Mouse (Mus musculus): ENCODE data around the gene 6030498E09Rik. TPM values are rescaled to one million over a fixed set of nuclear protein-coding genes. Genes with fewer than 3 reads are reported as not detected.

Gene 6030498E09Rik
- polyA plus RNA-seq (2015; fragmentation: Nextera tagmentation; extraction: Ambion mirVana), result not detected in 2 replicates

GRCm38 (mm10) chrX:38772478-38772877 lies at the start of gene 6030498E09Rik:
Gene 6030498E09Rik (plus strand): TSS chrX:38772671.
- no peak within 1 kb of the TSS for H3K4me3 ChIP-seq (ENCODE audit: low read length)
- no peaks in the 10 kb centered on the region for H3K9me3 ChIP-seq (ENCODE audit: low read length)
- no peaks in the 10 kb centered on the region for H3K36me3 ChIP-seq (ENCODE audit: insufficient read depth, low read length)
- 65% methylated on average over 9 of the region's 9 CpGs for WGBS
- no peaks in the 10 kb centered on the region for H3K27me3 ChIP-seq (ENCODE audit: insufficient read depth, low read length)
- H3K4me1 ChIP-seq (ENCODE audit: insufficient read depth, low read length), result no peaks in the 10 kb centered on the region
- no peak for ATAC-seq (ENCODE audit: low FRiP score, low TSS enrichment)
- H3K4me2 ChIP-seq (replicated peaks; ENCODE audit: low read depth, low read length), result no peak within 1 kb of the TSS
- no peak within 1 kb of the TSS for H3K27ac ChIP-seq (ENCODE audit: low read length)
- no peak within 1 kb of the TSS for H3K9ac ChIP-seq (replicated peaks; ENCODE audit: low read length)

- Histone ChIP-seq H3K27ac (ENCODE audit: low read length) (no peak overlapping the region), H3K9ac (replicated peaks; ENCODE audit: low read length) (no peak overlapping the region), H3K27me3 (ENCODE audit: insufficient read depth, low read length) (no peaks in the 10 kb centered on the region), H3K4me2 (replicated peaks; ENCODE audit: low read depth, low read length) (no peak overlapping the region), H3K9me3 (ENCODE audit: low read length) (no peaks in the 10 kb centered on the region), H3K36me3 (ENCODE audit: insufficient read depth, low read length) (no peaks in the 10 kb centered on the region), H3K4me3 (ENCODE audit: low read length) (no peak overlapping the region), H3K4me1 (ENCODE audit: insufficient read depth, low read length) (no peaks in the 10 kb centered on the region)
- 67% methylated on average over 5 of the region's 5 CpGs for WGBS
- ATAC-seq (ENCODE audit: low FRiP score, low TSS enrichment), result no peak
Measured at GRCm38 (mm10) chrX:38730081-38730480, 42.4 kb upstream of the 6030498E09Rik start.

GRCm38 (mm10) chrX:38730639-38731038 lies 41.8 kb upstream of the 6030498E09Rik start:
- no peak for ATAC-seq (ENCODE audit: low FRiP score, low TSS enrichment)
- Histone ChIP-seq H3K9me3 (ENCODE audit: low read length) (no peaks in the 10 kb centered on the region), H3K4me2 (replicated peaks; ENCODE audit: low read depth, low read length) (no peak overlapping the region), H3K4me1 (ENCODE audit: insufficient read depth, low read length) (no peaks in the 10 kb centered on the region), H3K27ac (ENCODE audit: low read length) (no peak overlapping the region), H3K36me3 (ENCODE audit: insufficient read depth, low read length) (no peaks in the 10 kb centered on the region), H3K4me3 (ENCODE audit: low read length) (no peak overlapping the region), H3K9ac (replicated peaks; ENCODE audit: low read length) (no peak overlapping the region), H3K27me3 (ENCODE audit: insufficient read depth, low read length) (no peaks in the 10 kb centered on the region)
- WGBS, result 59% methylated on average over 2 of the region's 2 CpGs

- no peak overlapping the region for H3K9ac ChIP-seq (replicated peaks; ENCODE audit: low read length)
- WGBS, result 90% methylated on average over 5 of the region's 5 CpGs
Measured at GRCm38 (mm10) chrX:38733683-38734082, 38.8 kb upstream of the 6030498E09Rik start.

GRCm38 (mm10) chrX:38734916-38735880 lies 37.3 kb upstream of the 6030498E09Rik start:
- H3K27me3 ChIP-seq (ENCODE audit: insufficient read depth, low read length), result no peaks in the 10 kb centered on the region
- no peak overlapping the region for H3K27ac ChIP-seq (ENCODE audit: low read length)
- H3K9ac ChIP-seq (replicated peaks; ENCODE audit: low read length), result no peak overlapping the region
- no peaks in the 10 kb centered on the region for H3K4me1 ChIP-seq (ENCODE audit: insufficient read depth, low read length)
- no peak overlapping the region for H3K4me3 ChIP-seq (ENCODE audit: low read length)
- no peaks in the 10 kb centered on the region for H3K36me3 ChIP-seq (ENCODE audit: insufficient read depth, low read length)
- 60% methylated on average over 13 of the region's 13 CpGs for WGBS
- H3K9me3 ChIP-seq (ENCODE audit: low read length), result no peaks in the 10 kb centered on the region
- no peak for ATAC-seq (ENCODE audit: low FRiP score, low TSS enrichment)
- H3K4me2 ChIP-seq (replicated peaks; ENCODE audit: low read depth, low read length), result no peak overlapping the region

More at GRCm38 (mm10) chrX:38733683-38734082, 38.8 kb upstream of the 6030498E09Rik start:
- Histone ChIP-seq H3K4me2 (replicated peaks; ENCODE audit: low read depth, low read length) (no peak overlapping the region), H3K9me3 (ENCODE audit: low read length) (no peaks in the 10 kb centered on the region), H3K36me3 (ENCODE audit: insufficient read depth, low read length) (no peaks in the 10 kb centered on the region), H3K27ac (ENCODE audit: low read length) (no peak overlapping the region), H3K4me3 (ENCODE audit: low read length) (no peak overlapping the region), H3K4me1 (ENCODE audit: insufficient read depth, low read length) (no peaks in the 10 kb centered on the region), H3K27me3 (ENCODE audit: insufficient read depth, low read length) (no peaks in the 10 kb centered on the region)
- no peak for ATAC-seq (ENCODE audit: low FRiP score, low TSS enrichment)

GRCm38 (mm10) chrX:38771453-38771852 lies 1.0 kb upstream of the 6030498E09Rik start:
- Histone ChIP-seq H3K36me3 (ENCODE audit: insufficient read depth, low read length) (no peaks in the 10 kb centered on the region), H3K4me2 (replicated peaks; ENCODE audit: low read depth, low read length) (no peak overlapping the region), H3K4me1 (ENCODE audit: insufficient read depth, low read length) (no peaks in the 10 kb centered on the region), H3K4me3 (ENCODE audit: low read length) (no peak overlapping the region), H3K9me3 (ENCODE audit: low read length) (no peaks in the 10 kb centered on the region), H3K9ac (replicated peaks; ENCODE audit: low read length) (no peak overlapping the region), H3K27me3 (ENCODE audit: insufficient read depth, low read length) (no peaks in the 10 kb centered on the region), H3K27ac (ENCODE audit: low read length) (no peak overlapping the region)
- no peak for ATAC-seq (ENCODE audit: low FRiP score, low TSS enrichment)
- 73% methylated on average over 2 of the region's 2 CpGs for WGBS

- H3K4me2 ChIP-seq (replicated peaks; ENCODE audit: low read depth, low read length), result no peak overlapping the region
- no peak for ATAC-seq (ENCODE audit: low FRiP score, low TSS enrichment)
- H3K4me1 ChIP-seq (ENCODE audit: insufficient read depth, low read length), result no peaks in the 10 kb centered on the region
- H3K9me3 ChIP-seq (ENCODE audit: low read length), result no peaks in the 10 kb centered on the region
- WGBS, result 42% methylated on average over 3 of the region's 3 CpGs
- no peak overlapping the region for H3K9ac ChIP-seq (replicated peaks; ENCODE audit: low read length)
- H3K36me3 ChIP-seq (ENCODE audit: insufficient read depth, low read length), result no peaks in the 10 kb centered on the region
- no peak overlapping the region for H3K27ac ChIP-seq (ENCODE audit: low read length)
- H3K27me3 ChIP-seq (ENCODE audit: insufficient read depth, low read length), result no peaks in the 10 kb centered on the region
- no peak overlapping the region for H3K4me3 ChIP-seq (ENCODE audit: low read length)
Measured at GRCm38 (mm10) chrX:38771886-38772285, 585 bp upstream of the 6030498E09Rik start.

GRCm38 (mm10) chrX:38794373-38794772 lies 21.9 kb downstream of the 6030498E09Rik start:
- Histone ChIP-seq H3K4me2 (replicated peaks; ENCODE audit: low read depth, low read length) (no peak overlapping the region), H3K9ac (replicated peaks; ENCODE audit: low read length) (no peak overlapping the region), H3K4me3 (ENCODE audit: low read length) (no peak overlapping the region), H3K9me3 (ENCODE audit: low read length) (no peaks in the 10 kb centered on the region), H3K36me3 (ENCODE audit: insufficient read depth, low read length) (no peaks in the 10 kb centered on the region), H3K27ac (ENCODE audit: low read length) (no peak overlapping the region), H3K27me3 (ENCODE audit: insufficient read depth, low read length) (no peaks in the 10 kb centered on the region), H3K4me1 (ENCODE audit: insufficient read depth, low read length) (no peaks in the 10 kb centered on the region)
- WGBS, result 77% methylated on average over 3 of the region's 3 CpGs
- no peak for ATAC-seq (ENCODE audit: low FRiP score, low TSS enrichment)

GRCm38 (mm10) chrX:38813934-38814333 lies 41.5 kb downstream of the 6030498E09Rik start:
- Histone ChIP-seq H3K4me1 (ENCODE audit: insufficient read depth, low read length) (no peaks in the 10 kb centered on the region), H3K4me3 (ENCODE audit: low read length) (no peak overlapping the region), H3K9ac (replicated peaks; ENCODE audit: low read length) (no peak overlapping the region), H3K27me3 (ENCODE audit: insufficient read depth, low read length) (no peaks in the 10 kb centered on the region), H3K36me3 (ENCODE audit: insufficient read depth, low read length) (no peaks in the 10 kb centered on the region), H3K4me2 (replicated peaks; ENCODE audit: low read depth, low read length) (no peak overlapping the region), H3K27ac (ENCODE audit: low read length) (no peak overlapping the region), H3K9me3 (ENCODE audit: low read length) (no peaks in the 10 kb centered on the region)
- ATAC-seq (ENCODE audit: low FRiP score, low TSS enrichment), result no peak
- 66% methylated on average over 3 of the region's 3 CpGs for WGBS

GRCm38 (mm10) chrX:38816841-38817240 lies 44.4 kb downstream of the 6030498E09Rik start:
- H3K4me2 ChIP-seq (replicated peaks; ENCODE audit: low read depth, low read length), result no peak overlapping the region
- H3K4me3 ChIP-seq (ENCODE audit: low read length), result no peak overlapping the region
- no peak overlapping the region for H3K9ac ChIP-seq (replicated peaks; ENCODE audit: low read length)
- no peak for ATAC-seq (ENCODE audit: low FRiP score, low TSS enrichment)
- H3K36me3 ChIP-seq (ENCODE audit: insufficient read depth, low read length), result no peaks in the 10 kb centered on the region
- H3K4me1 ChIP-seq (ENCODE audit: insufficient read depth, low read length), result no peaks in the 10 kb centered on the region
- no peak overlapping the region for H3K27ac ChIP-seq (ENCODE audit: low read length)
- no peaks in the 10 kb centered on the region for H3K9me3 ChIP-seq (ENCODE audit: low read length)
- WGBS, result 65% methylated on average over 3 of the region's 3 CpGs
- no peaks in the 10 kb centered on the region for H3K27me3 ChIP-seq (ENCODE audit: insufficient read depth, low read length)
